Mouse (Mus musculus): ENCODE results near the gene Acsbg1.
"Not testable (repeated sequence)": the region's sequence is repeated elsewhere in the genome, so short reads cannot be mapped to it uniquely, and the experiment has no call there.

Acsbg1 gene

GRCm38 (mm10) chr9:54612781-54613191 is 48.9 kb downstream of the Acsbg1 start:
- DNase-seq (ENCODE audit: low read depth), result no peak

GRCm38 (mm10) chr9:54604886-54605285 is 56.8 kb downstream of the Acsbg1 start:
- peak; percentile 67 for DNase-seq (ENCODE audit: low read depth)

- DNase-seq (ENCODE audit: low read depth), result no peak
Measured at GRCm38 (mm10) chr9:54604131-54604654, 57.5 kb downstream of the Acsbg1 start.

DNA sequence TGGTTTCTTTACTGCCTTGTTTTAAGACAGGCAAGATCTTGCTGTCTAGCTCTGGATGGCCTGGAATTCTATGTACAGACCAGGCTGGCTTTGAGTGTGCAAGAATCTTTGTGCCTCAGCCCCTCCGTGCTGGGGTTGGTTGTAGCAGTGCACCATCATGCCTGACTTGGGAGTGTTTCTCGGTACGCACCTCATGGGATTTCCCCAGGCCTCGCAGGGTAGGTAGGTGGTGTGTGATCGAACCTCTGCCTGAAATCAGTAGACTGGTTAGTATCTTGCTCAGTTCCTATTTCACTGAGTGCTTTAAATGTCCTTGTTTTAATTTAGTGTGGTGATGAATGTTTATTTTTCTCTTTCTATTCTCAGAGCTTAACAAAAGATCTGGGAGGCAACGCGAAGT is 58.8 kb downstream of the Acsbg1 start:
- no peak for DNase-seq (ENCODE audit: low read depth)

DNA sequence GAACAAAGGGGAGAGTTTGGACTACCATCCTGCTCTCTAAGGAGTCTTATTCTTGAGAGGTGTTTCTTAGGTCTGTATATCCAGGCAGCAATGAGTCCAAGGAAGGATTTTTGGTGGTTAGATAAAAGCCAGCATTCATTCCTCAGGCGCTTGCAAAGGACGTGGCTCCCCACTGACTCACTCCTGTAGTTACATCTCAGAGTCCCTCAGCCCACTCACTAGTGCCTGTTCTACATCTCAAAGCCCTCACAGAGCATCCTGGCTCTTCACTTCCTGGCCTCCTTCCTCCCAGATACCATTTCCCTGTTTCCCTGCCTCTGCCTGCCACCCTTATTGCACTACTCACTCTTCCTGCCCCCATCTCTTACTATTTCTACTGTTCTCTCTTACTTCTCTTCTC is 59.3 kb downstream of the Acsbg1 start:
- peak; percentile 38 for DNase-seq (ENCODE audit: low read depth)

GRCm38 (mm10) chr9:54596752-54597465 is 64.8 kb downstream of the Acsbg1 start:
- no peak for DNase-seq (ENCODE audit: low read depth)

GRCm38 (mm10) chr9:54593652-54594051 is 68.0 kb downstream of the Acsbg1 start:
- DNase-seq (ENCODE audit: low read depth), result not testable (repeated sequence)

- DNase-seq (ENCODE audit: low read depth), result no peak
Measured at GRCm38 (mm10) chr9:54587863-54588262, 73.8 kb downstream of the Acsbg1 start.

- peak; percentile 97 for DNase-seq (ENCODE audit: low read depth)
Measured at GRCm38 (mm10) chr9:54586199-54587061, 75.2 kb downstream of the Acsbg1 start, which contains the start of gene Idh3a. Idh3a (plus strand) TSS chr9:54586334.

DNA sequence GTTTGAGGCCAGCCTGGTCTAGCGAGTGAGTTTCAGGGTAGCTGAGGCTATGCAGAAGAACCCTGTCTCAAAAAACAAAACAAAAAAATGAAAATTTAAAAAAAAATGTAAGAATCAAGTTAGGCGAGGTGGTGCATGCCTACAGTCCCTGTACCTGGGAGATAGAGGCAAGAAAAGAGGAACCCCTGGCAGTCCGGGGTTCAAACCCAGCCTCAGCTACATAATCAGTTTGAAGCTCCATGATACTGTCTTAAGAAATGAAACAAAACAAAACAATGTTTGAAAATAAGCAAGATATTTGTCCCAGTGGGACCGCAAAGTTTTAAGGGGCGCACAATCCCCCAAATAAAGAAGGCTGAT is 75.9 kb downstream of the Acsbg1 start:
- no peak for DNase-seq (ENCODE audit: low read depth)

DNA sequence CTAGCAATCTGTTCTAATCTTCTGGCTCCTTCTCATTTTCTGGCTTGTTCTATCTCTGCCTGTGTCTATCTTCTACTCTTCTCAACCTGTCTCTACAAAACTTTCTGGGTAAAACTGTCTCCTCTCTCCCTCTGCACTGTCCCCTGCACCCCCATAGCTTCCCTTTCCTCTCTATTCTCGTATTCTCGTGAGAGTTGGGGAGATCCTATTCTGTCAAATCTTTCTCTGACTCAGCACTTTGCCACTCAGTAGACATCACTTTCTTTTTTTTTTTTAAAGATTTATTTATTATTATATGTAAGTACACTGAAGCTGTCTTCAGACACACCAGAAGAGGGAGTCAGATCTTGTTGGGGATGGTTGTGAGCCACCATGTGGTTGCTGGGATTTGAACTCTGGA is 77.5 kb downstream of the Acsbg1 start:
- not testable (repeated sequence) for DNase-seq (ENCODE audit: low read depth)

DNA sequence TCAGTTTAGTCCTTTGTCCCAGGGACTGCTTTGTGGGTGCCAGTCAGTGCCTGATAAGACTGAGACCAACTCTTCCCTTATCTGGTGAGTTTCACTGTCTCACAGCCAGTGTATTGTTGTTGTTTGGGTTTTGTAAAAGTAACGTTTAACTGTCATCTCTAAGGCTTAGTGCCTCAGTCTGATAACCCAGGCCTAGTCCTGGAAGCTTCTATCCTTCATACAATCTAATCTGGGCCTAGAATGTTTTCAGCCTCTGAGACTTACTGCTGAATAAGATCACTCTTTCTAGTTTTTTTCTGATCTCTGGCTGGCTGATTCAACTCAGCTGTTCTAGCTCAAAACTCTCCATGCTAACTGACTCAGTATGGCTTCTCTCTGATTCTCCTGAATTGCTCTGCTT is 78.0 kb downstream of the Acsbg1 start:
- DNase-seq (ENCODE audit: low read depth), result no peak

DNA sequence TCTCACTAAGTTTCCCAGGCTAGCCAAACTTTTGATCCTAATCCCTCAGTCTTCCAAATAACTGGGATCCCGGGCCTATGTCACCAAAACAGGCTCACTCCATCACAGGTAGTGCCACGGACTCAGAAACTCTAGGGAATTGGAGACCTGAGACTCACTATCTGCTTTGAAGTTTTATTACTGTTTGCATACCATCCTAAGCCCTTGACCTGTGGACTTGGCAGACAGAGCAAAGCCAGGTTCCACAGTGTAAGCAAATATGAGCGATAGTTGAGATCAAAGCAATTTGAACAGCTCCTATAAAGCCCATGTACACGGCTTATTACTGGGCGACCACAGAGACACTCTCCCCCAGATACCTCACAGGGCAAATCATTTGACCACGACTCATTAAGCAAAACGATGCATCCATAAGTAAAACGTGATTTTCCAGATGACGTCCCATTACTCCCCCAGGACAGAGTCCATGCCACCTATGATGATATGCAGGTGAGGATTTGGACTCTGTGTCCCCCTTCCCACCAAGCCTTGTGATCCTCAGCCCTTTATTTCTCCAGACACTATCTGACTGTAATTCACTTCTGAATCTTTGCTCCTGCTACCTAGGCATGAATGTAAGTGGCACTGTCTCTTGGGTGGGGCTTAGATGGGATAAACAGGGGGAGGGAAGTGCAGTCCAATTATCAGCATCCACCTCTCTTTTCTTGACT is 90.4 kb downstream of the Acsbg1 start:
- DNase-seq (ENCODE audit: low read depth), result no peak

DNA sequence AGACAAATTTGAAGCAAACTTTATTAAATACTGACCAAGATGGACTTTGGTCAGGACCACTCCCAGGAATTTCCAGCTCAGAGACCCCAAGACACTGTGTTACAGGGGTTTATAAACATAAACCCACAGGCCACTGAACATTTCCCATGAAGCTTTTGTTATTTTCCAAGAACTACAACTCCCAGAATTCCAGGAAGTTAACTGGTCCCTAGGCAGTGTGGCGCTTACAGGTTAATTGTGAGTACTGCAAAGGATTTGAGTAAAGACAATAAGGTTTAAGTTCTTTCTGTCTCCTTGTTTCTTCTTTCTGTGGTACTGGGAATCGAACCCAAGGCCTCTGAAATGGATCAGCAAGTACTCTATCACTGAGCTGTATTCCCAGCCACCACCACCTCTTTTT is 92.9 kb downstream of the Acsbg1 start:
- no peak for DNase-seq (ENCODE audit: low read depth)

DNA sequence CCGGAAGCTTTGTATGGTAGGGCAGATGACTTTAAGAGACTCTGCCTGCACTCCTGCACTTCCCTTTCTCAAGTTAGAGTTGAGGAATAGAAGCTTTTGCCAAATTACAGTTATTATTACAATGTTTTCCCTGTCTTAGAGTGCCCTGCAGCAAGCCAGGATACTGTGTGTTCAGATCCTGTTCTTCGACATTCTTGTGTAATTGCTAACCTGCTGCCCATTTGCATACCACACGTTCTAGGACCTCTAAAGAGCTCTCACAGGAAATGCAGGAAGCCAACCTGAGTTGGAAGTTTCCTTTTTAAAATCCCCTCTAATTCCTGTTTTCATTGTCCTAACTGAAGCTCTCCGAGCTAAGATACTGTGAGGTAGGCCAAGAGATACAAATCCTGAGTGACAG is 94.7 kb downstream of the Acsbg1 start:
- DNase-seq (ENCODE audit: low read depth), result no peak

- DNase-seq (ENCODE audit: low read depth), result no peak
Measured at GRCm38 (mm10) chr9:54560831-54561601, 100.7 kb downstream of the Acsbg1 start.

- peak; percentile 22 for DNase-seq (ENCODE audit: low read depth)
Measured at GRCm38 (mm10) chr9:54559771-54560471, 101.7 kb downstream of the Acsbg1 start, which contains the start of gene Cib2. Cib2 (minus strand) TSS chr9:54560218.

GRCm38 (mm10) chr9:54558731-54559130 is 102.9 kb downstream of the Acsbg1 start:
- no peak for DNase-seq (ENCODE audit: low read depth)

- no peak for DNase-seq (ENCODE audit: low read depth)
Measured at GRCm38 (mm10) chr9:54555044-54555443, 106.6 kb downstream of the Acsbg1 start.

Measured in NIH3T3 (cell line).